In the genomic region with DNA sequence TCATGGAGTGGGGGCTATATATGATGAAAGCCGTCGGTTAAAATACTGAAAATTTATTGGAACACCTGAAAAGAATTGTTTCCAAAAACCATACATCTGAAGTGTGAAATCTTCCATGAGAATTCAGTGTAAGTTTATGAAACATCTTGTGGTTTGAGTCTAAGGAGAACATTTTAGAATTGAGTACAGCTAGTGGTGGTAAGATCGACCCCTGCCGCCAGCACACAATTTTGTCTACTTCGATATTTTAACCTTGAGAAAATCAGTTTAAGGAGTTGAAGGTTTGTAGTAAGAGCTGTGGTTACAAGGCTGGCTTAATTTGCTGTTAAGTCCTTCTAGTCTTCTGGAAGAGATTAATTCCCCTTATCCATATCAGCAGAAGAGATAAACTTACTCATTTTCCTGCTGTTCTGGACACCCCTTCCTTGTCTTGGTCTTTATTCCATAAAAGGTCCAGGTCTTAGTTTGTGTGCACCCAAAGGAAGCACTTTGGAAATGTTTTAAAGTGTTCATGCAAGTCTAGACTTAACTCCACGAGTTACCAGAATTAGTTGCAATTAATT, we compare ENCODE assay signal across 8 mouse cellular contexts. TPM values are rescaled to one million over a fixed set of nuclear protein-coding genes. Genes with fewer than 3 reads are reported as not detected.
DNase-seq lines count a peak whose midpoint lies in the region; ATAC-seq lines count a peak whose summit lies in the region.

No protein-coding gene starts in this region.

- no peak overlapping the region for H3K27ac ChIP-seq in limb, embryonic 12.5 days
- H3K27ac ChIP-seq in stomach, embryonic 16.5 days (ENCODE audit: low read length), result no peak overlapping the region

- H3K4me2 ChIP-seq in limb, embryonic 12.5 days, result peak overlapping the region; percentile 77
- peak overlapping the region; percentile 79 for H3K4me2 ChIP-seq in stomach, embryonic 16.5 days (ENCODE audit: low read depth, low read length)

- peaks cover 22% of the 10 kb centered on the region for H3K4me1 ChIP-seq in limb, embryonic 12.5 days (replicated peaks)
- peaks cover 5% of the 10 kb centered on the region for H3K4me1 ChIP-seq in stomach, embryonic 16.5 days (ENCODE audit: control insufficient read depth, insufficient read depth, low read length)

- DNase-seq in embryo, embryonic 10.5 days (ENCODE audit: low spot score), result peak; percentile 13
- no peak for DNase-seq in embryo, embryonic 10 days (ENCODE audit: low spot score)
- peak; percentile 23 for DNase-seq in thymus, postnatal 14 days
- DNase-seq in thymus, adult 18-20 months, result no peak
- no peak for DNase-seq in left cerebral cortex, postnatal 10 days (ENCODE audit: extremely low spot score in 1 of 2, low spot score in 2 of 2)
- DNase-seq in gastrocnemius, postnatal 36 days, result no peak

- no peaks in the 10 kb centered on the region for H3K27me3 ChIP-seq in limb, embryonic 12.5 days
- no peaks in the 10 kb centered on the region for H3K27me3 ChIP-seq in stomach, embryonic 16.5 days (ENCODE audit: control insufficient read depth, insufficient read depth, low read length)

- ATAC-seq in limb, embryonic 12.5 days (ENCODE audit: insufficient number of reproducible peaks, insufficient read depth, low FRiP score, low TSS enrichment, low read depth), result no peak
- no peak for ATAC-seq in stomach, embryonic 16.5 days (ENCODE audit: insufficient read depth, low FRiP score)

- peak overlapping the region; percentile 96 for H3K4me3 ChIP-seq in limb, embryonic 12.5 days (replicated peaks)
- H3K4me3 ChIP-seq in stomach, embryonic 16.5 days (replicated peaks; ENCODE audit: low read length), result peak overlapping the region; percentile 98

- WGBS in limb, embryonic 12.5 days, result 4% methylated on average over 6 of the region's 6 CpGs
- WGBS in stomach, embryonic 16.5 days, result 3% methylated on average over 6 of the region's 6 CpGs

- H3K9me3 ChIP-seq in limb, embryonic 12.5 days, result no peaks in the 10 kb centered on the region
- H3K9me3 ChIP-seq in stomach, embryonic 16.5 days (replicated peaks; ENCODE audit: control insufficient read depth, low read length), result no peaks in the 10 kb centered on the region

- no peaks in the 10 kb centered on the region for H3K36me3 ChIP-seq in limb, embryonic 12.5 days
- no peaks in the 10 kb centered on the region for H3K36me3 ChIP-seq in stomach, embryonic 16.5 days (ENCODE audit: control insufficient read depth, insufficient read depth, low read length)

- H3K9ac ChIP-seq in limb, embryonic 12.5 days (replicated peaks), result peak overlapping the region; percentile 98
- H3K9ac ChIP-seq in stomach, embryonic 16.5 days (ENCODE audit: low read length), result peak overlapping the region; percentile 99

- intact Hi-C loops in left cerebral cortex, postnatal 10 days (cut with DNase I), result loop anchor here (5.0 to 10.0 kb wide), 2 partner anchors 202 to 344 kb away; no protein-coding TSS in a partner anchor
- intact Hi-C loops in gastrocnemius, postnatal 36 days (cut with DNase I), result loop anchor here (2.0 to 5.0 kb wide), 4 partner anchors 53 to 200 kb away; a partner anchor contains a TSS

RNA-seq across cellular contexts. Expression of a gene that starts 7.9 kb away (rescaled TPM):
- polyA plus RNA-seq in limb, embryonic 12.5 days (2016; fragmentation: Nextera tagmentation; extraction: Ambion mirVana), result 116 and 117 TPM in 2 replicates
- polyA plus RNA-seq in stomach, embryonic 16.5 days (2015; fragmentation: Nextera tagmentation; extraction: Ambion mirVana), result 42.7 and 49.0 TPM in 2 replicates
- total RNA-seq in left cerebral cortex, postnatal 10 days (2021), result 10 to 100 TPM; 75.2 to 84.5 TPM
- 10 to 100 TPM; 12.4 to 16.0 TPM for total RNA-seq in gastrocnemius, postnatal 36 days (2021)

RNA-seq across cellular contexts. Expression of a gene that starts 28.4 kb away (rescaled TPM):
- polyA plus RNA-seq in limb, embryonic 12.5 days (2016; fragmentation: Nextera tagmentation; extraction: Ambion mirVana), result 13.7 and 15.3 TPM in 2 replicates
- polyA plus RNA-seq in stomach, embryonic 16.5 days (2015; fragmentation: Nextera tagmentation; extraction: Ambion mirVana), result 12.3 and 15.0 TPM in 2 replicates
- total RNA-seq in left cerebral cortex, postnatal 10 days (2021), result 10 to 100 TPM; 10.9 to 11.3 TPM
- total RNA-seq in gastrocnemius, postnatal 36 days (2021), result 1 to 10 TPM; 2.5 to 3.5 TPM

RNA-seq across cellular contexts. Expression of a gene that starts 55.2 kb away (rescaled TPM):
- 23.0 and 26.5 TPM in 2 replicates for polyA plus RNA-seq in limb, embryonic 12.5 days (2016; fragmentation: Nextera tagmentation; extraction: Ambion mirVana)
- polyA plus RNA-seq in stomach, embryonic 16.5 days (2015; fragmentation: Nextera tagmentation; extraction: Ambion mirVana), result 19.6 and 21.2 TPM in 2 replicates
- 10 to 100 TPM; 31.6 to 35.3 TPM for total RNA-seq in left cerebral cortex, postnatal 10 days (2021)
- total RNA-seq in gastrocnemius, postnatal 36 days (2021), result 1 to 10 TPM; 3.8 to 5.3 TPM

Comparison
In these comparisons a context has a peak if more than half of its experiments do, and no peak if none do; other contexts are left out.
1. DNase-seq: peak in embryo, embryonic 10.5 days (single experiment) and thymus, postnatal 14 days (single experiment); none in embryo, embryonic 10 days (single experiment), thymus, adult 18-20 months (0 of 2), left cerebral cortex, postnatal 10 days (0 of 2) and gastrocnemius, postnatal 36 days (0 of 2).
2. RNA of a gene that starts 7.9 kb away (total RNA-seq): 75.2 to 84.5 TPM in left cerebral cortex, postnatal 10 days; 12.4 to 16.0 TPM in gastrocnemius, postnatal 36 days; every median in the first group is over 4 times any median in the second.
3. RNA of a gene that starts 55.2 kb away (total RNA-seq): 31.6 to 35.3 TPM in left cerebral cortex, postnatal 10 days; 3.8 to 5.3 TPM in gastrocnemius, postnatal 36 days; every median in the first group is over 4 times any median in the second.